Mouse (Mus musculus) heart, adult 9 months (tissue): ENCODE results near the gene Spry1.

ENCODE experiments used
- DNase-seq, 2 experiments: peaks; one replicate each; pipeline ENCODE4 v3.0.0; 2022; ENCODE audit warnings: low spot score in 2 of 2

Gene Spry1

GRCm38 (mm10) chr3:37672266-37673040 lies 32.7 kb downstream of the Spry1 start:
- no peak for DNase-seq

GRCm38 (mm10) chr3:37673513-37674261 lies 33.9 kb downstream of the Spry1 start:
- DNase-seq: no peak

- DNase-seq: no peak
Measured at GRCm38 (mm10) chr3:37675056-37675525, 35.3 kb downstream of the Spry1 start.

- DNase-seq: no peak
Measured at GRCm38 (mm10) chr3:37676291-37676690, 36.5 kb downstream of the Spry1 start.

GRCm38 (mm10) chr3:37686219-37686618 lies 46.5 kb downstream of the Spry1 start:
- no peak for DNase-seq

- no peak for DNase-seq
Measured at GRCm38 (mm10) chr3:37686751-37687150, 47.0 kb downstream of the Spry1 start.

GRCm38 (mm10) chr3:37687158-37687980 lies 47.6 kb downstream of the Spry1 start:
- DNase-seq: peak; percentile 67

GRCm38 (mm10) chr3:37692945-37693344 lies 53.2 kb downstream of the Spry1 start:
- DNase-seq: no peak

- no peak for DNase-seq
Measured at GRCm38 (mm10) chr3:37693552-37693951, 53.8 kb downstream of the Spry1 start.
